Mouse (Mus musculus) liver, embryonic 15.5 days (tissue): ENCODE results near the gene Trim13. TPM values are rescaled to one million over a fixed set of nuclear protein-coding genes. Genes with fewer than 3 reads are reported as not detected.

ENCODE experiments used
- microRNA counts: library from miRNA; unstranded; fragments of <30 nt; microRNA quantifications from one replicate; lab custom pipeline; 2016
- microRNA-seq: library from miRNA; unstranded; fragments of <30 nt; microRNA quantifications from one replicate; pipeline ENCODE4, GENCODE M21; 2016
- polyA plus RNA-seq: library from polyadenylated mRNA; unstranded; fragments of >200 nt; fragmentation: Nextera tagmentation; extraction: Ambion mirVana; gene quantifications from 2 replicates; pipeline ENCODE4 v1.2.1, GENCODE M21; 2015

Gene Trim13
- polyA plus RNA-seq, 1 experiment from 2014 or later, result 3.4 TPM

MicroRNAs within 50 kb of the gene (microRNA counts, 519-probe panel; counts per million panel counts)
- 5,312 counts per million, percentile 98 among the panel's probes with 10 or more counts for microRNA mmu-miR-15a (lab: Ali Mortazavi, UCI)
- 6,164 counts per million, percentile 100 among the panel's probes with 10 or more counts for microRNA mmu-miR-16 (lab: Ali Mortazavi, UCI)

Small RNA genes lying within 50 kb of the gene (microRNA-seq; reads per million reads assigned to microRNA genes)
- gene Mir15a, result 13,426 reads per million, percentile 95 among the genes with 10 or more reads in this experiment
- 6,590 reads per million, percentile 91 among the genes with 10 or more reads in this experiment for gene Mir16-1

Other genes starting within 250 kb of the Trim13 start
- gene Ebpl, start 237.8 kb upstream of the Trim13 start, polyA plus RNA-seq, result 4.9 and 5.1 TPM in 2 replicates
- 20.7 and 22.5 TPM in 2 replicates for gene Kpna3, start 158.4 kb upstream of the Trim13 start, polyA plus RNA-seq
- 6.8 and 8.3 TPM in 2 replicates for gene Spryd7, start 41.4 kb upstream of the Trim13 start, polyA plus RNA-seq
- 0.32 and 0.44 TPM in 2 replicates for gene Kcnrg, start 9.2 kb downstream of the Trim13 start, polyA plus RNA-seq